Mouse (Mus musculus) thymus, postnatal 14 days (tissue): ENCODE data around the gene Gls2.

Experiments used
- DNase-seq: peaks from one replicate; pipeline ENCODE4 v3.0.0; 2021

Gls2 gene

DNA sequence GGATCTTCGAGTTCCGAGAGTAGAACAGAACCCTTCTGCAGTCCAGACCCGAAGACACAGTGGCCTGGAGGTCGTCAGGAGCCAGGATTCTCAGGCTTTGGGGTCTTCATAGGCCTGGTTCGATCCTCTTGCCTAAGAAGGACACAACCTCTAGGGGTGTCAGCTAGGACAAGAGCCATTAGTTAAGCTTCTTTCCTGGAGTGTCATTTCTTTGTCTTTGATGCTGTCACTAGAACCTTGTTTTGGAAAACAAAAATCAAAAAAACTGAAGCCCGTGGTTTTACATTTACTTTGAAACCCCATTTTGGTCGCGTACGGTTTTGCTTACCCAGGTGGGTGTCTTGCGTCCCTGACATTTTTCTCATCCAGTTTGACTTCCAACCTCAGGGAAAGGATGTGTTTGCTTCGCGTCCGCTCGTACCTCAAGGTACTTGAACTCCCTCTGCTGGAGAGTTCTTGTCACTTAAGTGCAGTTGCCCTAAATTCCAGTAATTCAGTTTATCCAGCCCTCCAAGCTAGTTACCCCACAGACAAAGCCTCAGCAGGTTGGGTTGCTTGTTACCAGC is 38.2 kb downstream of the Gls2 start:
- peak; percentile 71 for DNase-seq

DNA sequence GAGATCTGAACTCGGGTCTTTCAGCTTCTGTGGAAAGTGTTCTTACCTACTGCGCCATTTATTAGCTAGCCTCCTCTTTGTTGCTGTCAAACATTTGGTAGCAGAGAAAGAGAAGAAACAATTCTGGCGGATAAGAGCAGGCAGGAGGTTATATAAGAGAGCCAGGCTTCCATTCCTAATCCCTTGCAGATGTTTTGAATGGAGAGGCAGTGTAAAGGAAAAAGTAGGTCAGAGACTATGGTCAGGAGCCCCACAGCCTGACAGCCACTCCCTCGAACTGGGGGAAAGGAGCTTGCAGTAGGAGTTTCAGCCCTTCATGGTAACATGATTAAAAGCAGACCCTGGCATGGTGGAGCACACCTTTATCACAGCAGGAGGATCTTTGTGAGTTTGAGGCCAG is 42.1 kb downstream of the Gls2 start:
- DNase-seq: no peak

DNA sequence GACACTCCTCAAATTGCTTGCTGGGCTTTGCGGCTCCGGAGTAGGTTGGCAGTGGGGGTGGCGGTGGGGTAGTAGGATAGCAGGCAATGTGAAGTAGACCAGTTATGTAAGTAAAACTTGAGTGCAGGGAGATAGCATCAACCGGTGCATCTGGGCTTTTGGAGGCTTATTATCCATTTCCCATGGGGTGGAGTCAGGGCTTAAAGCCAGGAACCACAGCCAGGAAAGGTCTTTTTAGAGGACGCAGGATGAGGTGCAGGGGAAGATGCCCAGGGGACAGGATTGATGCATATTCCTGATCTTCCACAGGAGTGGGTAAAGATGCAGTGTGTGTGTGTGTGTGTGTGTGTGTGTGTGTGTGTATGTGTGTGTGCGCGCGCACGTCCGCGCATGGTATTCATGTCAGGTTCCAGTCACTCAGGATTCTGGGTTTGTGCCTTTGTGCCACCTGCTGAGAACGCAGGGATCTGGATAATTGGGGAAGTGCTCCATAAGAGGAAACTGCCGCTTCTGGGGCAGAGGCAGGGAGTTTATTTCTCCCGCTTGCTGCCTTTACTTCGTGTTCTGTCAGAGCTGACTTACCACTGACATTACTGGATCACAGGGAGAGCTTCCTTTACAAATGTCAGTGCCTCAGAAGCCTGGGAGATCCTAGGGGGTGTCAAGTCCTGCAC is 43.7 kb downstream of the Gls2 start:
- DNase-seq: peak; percentile 12

DNA sequence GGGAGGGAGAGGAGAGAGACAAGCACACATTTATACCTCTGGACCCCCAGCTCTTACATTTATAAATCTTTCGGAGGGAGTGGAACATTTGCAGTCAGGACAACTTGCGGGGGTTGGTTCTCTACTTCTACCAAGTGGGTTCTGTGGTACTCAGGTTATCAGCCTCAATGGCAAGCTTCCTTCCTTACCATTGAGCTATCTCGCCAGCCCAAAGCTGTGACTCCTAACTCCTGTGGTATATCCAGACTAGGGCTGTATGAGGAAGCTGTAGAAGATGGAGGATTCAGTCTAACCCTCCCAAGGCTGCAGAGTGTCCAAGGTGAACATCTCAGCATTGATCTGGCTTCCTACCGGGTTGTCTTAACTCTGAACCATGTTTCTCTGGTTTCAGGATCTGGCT is 44.9 kb downstream of the Gls2 start:
- no peak for DNase-seq

DNA sequence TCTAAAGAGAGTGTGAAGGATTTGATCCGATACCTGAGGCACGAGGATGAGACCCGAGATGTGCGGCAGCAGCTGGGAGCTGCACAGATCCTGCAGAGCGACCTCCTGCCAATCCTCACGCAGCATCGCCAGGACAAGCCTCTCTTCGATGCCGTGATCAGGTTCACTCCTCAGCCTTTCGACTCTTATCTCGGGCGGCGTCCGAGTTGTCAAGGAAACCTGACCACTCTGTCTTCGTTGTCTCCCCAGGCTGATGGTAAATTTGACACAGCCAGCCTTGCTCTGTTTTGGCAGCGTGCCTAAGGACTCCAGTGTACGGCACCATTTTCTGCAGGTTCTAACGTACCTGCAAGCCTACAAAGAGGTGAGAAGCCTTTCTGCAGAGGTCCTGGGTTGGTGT is 45.9 kb downstream of the Gls2 start:
- DNase-seq: no peak

DNA sequence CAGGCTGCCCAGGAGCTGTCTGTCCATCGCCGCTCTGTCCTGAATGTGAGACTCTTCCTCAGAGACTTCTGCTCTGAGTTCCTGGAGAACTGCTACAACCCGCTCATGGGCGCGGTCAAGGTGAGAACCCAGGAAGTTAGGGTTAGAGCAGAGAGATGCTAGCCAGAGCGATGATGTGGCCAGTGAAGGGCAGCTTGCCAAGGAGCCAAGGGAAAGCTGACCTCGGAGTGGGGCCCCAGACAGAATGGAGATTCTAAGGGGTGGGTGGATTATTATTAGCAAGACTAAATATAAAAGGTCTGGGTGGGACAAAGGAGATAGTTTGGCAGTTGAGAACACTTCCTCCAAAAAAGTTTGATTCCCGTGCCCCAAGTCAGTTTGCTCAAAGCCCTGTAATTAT is 49.0 kb downstream of the Gls2 start:
- no peak for DNase-seq

DNA sequence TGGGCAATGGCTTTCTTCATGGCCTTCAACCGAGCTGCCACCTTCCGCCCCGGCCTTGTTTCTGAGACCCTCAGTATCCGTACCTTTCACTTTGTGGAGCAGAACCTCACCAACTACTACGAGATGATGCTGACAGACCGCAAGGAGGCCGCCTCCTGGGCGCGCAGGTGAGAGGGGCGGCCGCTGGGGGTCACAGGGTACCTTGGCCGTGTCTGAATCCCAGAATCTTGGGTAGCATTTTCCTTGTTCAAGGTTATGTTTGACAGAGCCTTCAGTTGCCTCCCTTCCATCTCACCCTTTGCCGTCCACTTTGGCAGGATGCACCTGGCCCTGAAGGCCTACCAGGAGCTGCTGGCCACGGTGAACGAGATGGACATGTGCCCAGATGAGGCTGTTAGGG is 49.9 kb downstream of the Gls2 start:
- DNase-seq: no peak

DNA sequence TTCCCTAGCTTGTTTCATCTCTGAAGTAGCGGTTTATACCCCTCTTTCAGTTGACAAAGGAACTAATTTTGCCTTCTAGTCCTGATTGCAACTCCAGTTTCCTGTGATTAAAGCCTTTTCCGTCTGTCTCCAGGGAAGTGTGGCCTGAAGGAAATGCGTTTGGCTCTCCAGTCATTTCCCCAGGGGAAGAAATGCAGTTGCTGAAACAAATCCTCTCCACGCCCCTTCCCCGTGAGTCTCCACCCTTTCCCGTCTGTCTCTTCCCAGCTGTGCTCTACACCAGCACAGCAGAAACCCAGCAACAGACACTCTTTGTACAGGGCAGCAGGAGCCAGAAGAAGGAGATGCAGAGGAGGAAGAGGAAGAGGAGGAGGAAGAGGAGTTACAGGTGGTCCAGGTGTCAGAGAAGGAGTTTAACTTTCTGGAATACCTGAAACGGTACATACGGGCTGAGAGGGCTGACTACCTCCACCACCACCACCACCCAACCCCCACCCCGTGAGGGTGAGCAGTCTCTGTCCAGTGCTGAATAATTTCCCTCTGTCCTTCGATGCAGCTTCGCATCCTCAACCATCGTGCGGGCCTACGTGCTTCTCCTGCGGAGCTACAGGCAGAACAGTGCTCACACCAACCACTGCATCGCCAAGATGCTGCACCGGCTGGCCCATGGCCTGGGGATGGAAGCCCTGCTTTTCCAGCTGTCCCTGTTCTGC is 52.9 kb downstream of the Gls2 start:
- no peak for DNase-seq

DNA sequence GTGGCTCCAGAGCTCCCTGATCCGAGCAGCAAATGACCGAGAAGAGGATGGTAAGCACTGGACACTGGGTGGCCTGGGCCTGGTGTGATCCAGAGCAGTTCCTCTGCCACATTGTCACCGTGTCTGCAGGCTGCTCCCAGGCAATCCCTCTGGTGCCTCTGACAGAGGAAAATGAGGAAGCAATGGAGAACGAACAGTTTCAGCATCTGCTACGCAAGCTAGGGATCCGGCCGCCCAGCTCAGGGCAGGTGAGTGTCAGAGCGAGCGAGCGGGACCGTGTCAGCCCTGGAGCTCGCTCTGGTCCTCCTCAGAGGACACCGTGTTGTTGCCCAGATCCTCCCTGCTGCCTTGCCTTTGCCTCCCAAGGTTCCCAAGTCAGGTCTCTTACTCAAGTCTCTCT is 56.3 kb downstream of the Gls2 start:
- no peak for DNase-seq

DNA sequence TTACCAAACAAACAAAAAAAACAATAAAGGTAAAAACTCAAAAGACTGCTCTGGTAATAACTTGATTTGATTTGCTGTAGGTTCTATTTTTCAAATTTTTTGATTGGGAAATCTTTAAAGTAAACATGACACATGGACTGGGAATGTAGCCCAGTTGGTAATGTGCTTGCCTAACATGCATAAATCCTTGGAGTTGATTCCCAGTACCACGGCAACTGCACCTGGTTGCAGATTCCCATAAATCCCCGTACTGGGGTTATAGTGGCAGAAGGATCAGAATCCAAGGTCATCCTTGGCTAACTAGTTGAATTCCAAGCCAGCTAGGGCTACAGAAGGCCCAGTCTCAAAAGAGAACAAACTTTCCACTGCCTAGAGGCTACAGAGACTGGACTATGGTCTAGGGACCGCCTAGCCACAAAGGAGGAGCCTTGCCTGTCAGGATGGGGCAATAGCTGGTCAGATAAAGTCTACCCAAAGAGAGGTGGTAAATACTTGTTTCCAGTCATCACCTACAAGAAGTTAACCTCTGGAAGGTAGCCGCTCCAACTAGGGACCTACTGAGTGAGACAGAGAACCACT is 59.5 kb downstream of the Gls2 start, which contains the start of gene Apon:
TSS of gene Apon (plus strand) at position 420 of the 579 bp plus-strand sequence.
- DNase-seq: no peak

DNA sequence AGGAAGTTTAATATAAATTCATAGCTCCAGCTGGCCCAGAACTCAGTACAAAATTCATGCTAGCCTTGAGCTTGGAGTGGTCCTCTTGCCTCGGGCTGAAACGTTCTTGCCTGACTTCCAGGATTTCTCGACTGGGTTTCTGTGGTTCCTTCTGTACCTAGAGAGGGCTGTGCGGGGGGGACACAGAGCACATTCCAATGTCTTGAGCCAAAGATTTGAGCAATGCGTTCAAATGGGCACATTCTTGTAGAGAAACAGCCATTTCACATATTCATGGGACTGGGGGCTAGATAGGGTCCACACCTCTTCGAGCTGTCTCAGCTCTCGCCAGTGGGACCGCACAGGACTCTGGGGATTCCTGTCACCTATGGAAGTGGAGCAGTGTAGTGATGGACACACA is 61.7 kb downstream of the Gls2 start:
- no peak for DNase-seq

DNA sequence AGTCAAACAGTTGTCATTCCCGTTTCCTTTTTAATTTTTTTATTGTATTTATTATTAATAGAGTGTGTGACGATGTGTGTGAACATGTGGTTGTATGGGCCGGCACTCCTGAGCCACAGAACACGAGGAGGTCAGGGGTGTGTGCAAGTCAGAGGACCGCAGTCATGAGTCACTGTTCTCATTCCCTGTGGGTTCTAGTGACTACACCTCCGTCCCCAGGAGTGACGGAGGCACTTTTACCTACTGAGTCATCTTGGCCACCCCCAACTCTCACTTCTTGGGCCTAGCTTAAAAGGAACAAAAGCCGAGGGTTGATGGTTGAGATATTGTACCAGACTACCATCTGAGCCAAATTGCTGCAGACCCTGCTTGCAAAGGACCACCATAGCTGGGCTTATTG is 62.1 kb downstream of the Gls2 start:
- no peak for DNase-seq

DNA sequence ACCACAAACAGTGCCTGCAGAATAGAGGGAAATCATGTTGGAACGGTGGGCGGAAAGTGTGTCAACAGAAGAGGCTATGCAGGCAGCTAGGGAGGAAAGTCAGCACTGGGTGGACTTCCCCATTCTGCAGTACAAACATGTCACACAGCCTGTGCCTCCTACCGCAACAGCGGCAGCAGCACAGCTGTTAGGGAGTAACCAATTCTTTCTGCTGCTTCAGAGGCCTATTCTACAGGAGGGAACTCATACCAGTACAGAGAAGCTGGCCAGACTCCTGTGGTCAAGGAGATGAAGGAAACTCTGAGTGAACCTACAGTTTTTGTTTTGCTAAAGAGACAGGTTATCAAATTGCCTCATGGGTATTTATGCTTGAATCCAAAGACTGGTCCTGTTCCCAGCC is 64.7 kb downstream of the Gls2 start:
- DNase-seq: peak; percentile 37
